Mouse (Mus musculus) CD4-positive helper T cell, adult 2 months (primary cell): ENCODE measurements around the gene Gm8994.
"Not testable (repeated sequence)": the region's sequence is repeated elsewhere in the genome, so short reads cannot be mapped to it uniquely, and the experiment has no call there.

Experiments used
- DNase-seq: peaks from one replicate; pipeline ENCODE4 v3.0.0-alpha.2; 2012; ENCODE audit warnings: low read depth, missing footprints, low spot score

Gene Gm8994

GRCm38 (mm10) chr6:136327239-136327638, at the start of gene Gm8994:
Gm8994 (plus strand) TSS chr6:136327539.
- not testable (repeated sequence) for DNase-seq

- no peak for DNase-seq
These were observed 49.7 kb upstream of the Gm8994 start for GRCm38 (mm10) chr6:136277685-136278084.

DNA sequence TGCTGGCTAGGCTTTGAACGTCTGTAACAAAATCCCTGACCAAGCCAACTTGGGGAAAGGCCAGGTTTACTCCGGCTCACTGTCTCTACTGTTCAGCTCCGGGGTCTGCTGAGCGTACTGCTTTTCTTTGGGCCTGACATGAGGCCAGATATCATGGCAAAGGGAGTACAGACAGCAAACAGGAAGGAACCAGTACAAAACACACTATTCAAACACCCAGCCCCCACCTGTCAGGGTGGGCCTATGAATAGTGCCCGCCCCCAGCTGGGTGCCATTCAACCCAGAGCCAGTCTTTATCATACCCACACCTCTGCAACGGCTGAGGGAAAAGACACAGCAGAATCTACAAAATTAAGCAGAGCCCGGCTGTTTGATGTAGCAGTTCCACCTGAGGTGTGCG, 42.8 kb upstream of the Gm8994 start:
- no peak for DNase-seq

DNA sequence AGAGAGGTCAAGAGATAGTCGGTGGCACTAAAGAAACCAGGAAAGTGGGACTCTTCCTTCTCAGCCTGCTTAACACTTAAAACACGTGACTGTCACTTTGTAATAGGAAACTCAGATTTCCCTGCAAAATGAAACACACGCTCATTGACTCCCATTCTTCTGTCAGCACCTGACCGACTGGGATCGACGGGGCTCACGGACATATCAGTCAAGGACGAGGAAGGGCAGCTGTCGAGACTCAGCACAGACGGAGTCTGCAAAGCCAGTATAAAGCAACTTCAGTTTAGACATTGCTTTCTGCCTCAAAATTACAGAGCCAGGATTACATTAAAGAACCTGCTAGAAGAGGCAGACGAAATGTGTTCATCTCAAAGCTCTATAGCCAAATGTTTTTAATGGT, 41.2 kb upstream of the Gm8994 start:
- no peak for DNase-seq

DNA sequence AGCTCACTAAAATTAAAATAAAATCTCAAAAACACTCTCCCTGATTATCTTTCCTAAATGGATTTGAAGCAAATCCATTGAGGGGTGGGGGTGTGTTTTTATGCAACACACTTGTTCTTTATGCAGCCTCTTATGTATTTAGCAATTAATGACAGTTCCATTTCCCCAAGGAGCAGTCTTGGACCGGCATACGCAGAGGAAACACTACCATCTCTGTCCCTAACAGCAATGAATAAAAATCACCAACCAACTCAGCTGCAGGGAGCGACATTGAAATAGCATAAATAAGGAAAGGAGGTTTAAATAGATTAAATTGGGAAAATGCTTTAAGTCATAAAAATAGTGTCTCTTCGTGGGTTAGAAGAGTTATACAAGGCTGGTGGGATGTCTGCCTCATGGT, 40.8 kb upstream of the Gm8994 start:
- no peak for DNase-seq

DNA sequence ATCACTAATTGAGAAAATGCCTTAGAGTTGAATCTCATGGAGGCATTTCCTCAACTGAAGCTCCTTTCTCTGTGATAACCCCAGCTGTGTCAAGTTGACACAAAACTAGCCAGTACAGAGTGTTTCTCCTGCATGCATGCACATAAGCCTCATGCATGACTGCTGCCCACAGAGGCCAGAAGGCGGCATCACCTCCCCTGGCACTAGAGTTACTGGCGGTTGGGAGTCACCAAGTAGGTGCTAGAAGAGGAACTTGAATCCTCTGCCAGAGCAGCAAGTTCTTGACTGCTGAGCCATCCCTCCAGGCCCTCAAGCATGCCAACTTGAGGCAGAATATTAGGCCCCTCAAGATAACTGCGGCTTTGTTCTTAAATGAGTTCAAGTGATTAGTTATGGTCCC, 35.9 kb upstream of the Gm8994 start:
- no peak for DNase-seq

DNA sequence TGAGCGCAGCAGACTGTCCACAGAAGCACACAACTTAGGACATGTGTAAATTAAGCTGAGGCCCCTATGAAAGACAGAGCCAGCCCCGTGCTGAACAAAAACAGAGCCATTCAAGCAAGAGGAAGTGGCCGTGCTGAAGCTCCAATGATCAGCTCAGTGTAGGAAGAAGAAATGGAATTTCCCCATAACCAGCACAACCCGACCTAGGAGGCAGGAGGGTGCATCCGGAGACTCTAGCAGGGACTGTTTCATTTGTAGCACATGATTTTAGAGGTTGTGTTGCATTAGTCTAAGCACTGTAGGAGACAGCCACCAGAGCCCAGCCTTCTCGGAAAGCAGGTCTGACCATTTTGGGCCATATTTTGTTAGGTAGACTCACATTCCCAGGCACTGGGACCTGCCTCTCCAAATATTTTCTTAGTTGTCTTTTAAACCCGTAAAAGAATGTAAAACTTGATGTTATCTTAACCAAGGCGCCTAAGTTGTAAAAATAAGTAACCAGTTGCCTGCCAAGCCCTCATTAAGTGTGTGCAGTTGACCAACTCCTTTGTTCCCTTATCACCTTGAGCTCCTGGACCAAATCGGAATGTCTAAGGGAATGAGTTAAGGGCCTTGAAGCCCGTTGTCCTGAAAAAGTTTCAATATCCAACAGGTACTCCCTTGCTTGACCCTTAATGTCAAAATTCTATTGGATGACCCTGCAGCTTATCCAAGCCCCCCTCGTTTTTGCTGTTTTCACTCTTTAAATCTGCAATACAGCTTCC, 35.2 kb upstream of the Gm8994 start:
- DNase-seq = no peak

DNA sequence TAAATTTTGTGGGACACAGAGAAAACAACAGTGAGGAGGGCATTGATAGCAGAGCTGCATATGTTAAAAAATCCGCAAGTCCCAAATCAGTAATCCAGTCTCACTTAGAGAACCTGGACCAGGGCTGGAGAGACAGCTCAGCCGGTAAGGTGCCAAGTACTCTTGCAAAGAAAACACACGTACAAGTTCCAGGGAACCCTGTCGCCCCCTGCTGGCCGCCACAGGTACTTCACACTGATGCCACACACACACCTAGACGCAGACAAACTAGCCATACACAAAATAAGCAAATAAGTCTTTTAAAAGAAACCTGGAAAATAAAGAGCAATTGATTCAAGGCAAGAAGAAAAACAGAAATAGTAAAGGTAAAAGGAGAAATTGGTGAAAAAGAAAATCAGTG, 33.6 kb upstream of the Gm8994 start:
- DNase-seq = no peak

GRCm38 (mm10) chr6:136295821-136296220, 31.5 kb upstream of the Gm8994 start:
- DNase-seq = no peak

- DNase-seq = no peak
These were observed 31.1 kb upstream of the Gm8994 start for GRCm38 (mm10) chr6:136296251-136296650.

DNA sequence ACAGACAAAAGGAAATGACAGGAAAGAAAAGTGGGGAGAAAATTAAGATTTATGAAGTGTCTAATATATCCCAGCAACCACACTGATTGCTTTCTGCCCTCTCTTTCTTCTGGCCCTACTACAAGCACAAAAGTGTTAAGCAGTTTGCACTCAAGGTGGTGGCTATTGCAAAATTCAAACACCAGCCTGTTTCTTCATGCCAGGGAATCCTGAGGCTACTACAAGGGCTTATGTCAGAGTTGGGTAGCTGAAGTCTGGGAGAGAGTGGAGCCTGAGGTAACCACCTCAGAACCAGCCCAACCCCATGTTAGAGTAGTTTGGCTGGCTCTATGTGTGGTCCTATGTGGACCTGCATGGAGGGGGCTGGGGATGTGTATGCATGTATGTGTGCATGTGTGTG, 23.8 kb upstream of the Gm8994 start:
- no peak for DNase-seq

GRCm38 (mm10) chr6:136304369-136304988, 22.9 kb upstream of the Gm8994 start:
- no peak for DNase-seq

- DNase-seq = no peak
These were observed 17.9 kb upstream of the Gm8994 start for GRCm38 (mm10) chr6:136309487-136309886.

DNA sequence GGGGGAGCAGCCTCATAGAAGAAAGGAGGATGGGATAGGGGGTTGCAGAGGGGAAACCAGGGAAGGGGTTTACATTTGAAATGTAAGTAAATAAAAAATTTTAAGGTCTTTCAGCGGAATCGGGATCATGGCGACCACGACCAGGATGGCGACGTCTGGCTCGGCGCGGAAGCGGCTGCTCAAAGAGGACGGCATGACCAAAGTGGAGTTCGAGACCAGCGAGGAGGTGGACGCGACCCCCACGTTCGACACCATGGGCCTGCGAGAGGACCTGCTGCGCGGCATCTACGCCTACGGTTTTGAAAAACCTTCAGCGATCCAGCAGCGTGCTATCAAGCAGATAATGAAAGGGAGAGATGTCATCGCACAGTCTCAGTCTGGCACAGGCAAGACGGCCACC, 1.1 kb downstream of the Gm8994 start:
- not testable (repeated sequence) for DNase-seq

DNA sequence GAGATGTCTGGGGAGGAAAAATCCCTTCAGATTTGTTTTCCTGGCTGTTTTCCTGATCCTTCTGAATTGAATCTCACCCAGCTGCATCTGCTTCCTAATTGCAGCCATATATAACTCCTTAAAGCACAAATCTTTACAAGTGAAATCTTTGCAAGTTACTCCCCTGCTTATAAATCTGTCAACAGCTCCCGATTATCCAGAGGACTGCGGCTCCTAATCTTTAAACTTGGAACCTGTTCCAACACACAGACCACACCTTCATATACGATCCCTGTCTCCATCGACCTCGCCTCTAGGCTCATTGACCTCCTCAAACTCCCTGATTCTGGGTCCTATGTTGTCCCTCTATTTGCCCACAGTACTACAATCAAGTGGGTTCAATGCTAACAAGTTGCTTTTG, 13.3 kb downstream of the Gm8994 start:
- no peak for DNase-seq

DNA sequence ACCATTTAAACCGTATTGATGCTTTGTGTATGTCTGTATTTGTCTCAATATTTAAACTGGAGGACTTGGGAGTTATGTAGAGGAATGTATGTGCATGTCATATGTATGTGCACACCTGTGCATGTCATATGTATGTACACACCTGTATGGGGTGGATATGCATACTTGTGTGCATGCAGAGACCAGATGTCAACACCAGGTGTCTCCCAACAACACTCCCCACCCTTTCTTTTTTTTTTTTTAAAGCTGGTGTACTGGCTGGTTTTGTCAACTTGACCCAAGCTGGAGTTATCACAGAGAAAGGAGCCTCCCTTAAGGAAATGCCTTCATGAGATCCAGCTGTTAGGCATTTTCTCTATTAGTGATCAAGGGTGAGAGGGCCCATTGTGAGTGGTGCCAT, 13.8 kb downstream of the Gm8994 start:
- DNase-seq = no peak

DNA sequence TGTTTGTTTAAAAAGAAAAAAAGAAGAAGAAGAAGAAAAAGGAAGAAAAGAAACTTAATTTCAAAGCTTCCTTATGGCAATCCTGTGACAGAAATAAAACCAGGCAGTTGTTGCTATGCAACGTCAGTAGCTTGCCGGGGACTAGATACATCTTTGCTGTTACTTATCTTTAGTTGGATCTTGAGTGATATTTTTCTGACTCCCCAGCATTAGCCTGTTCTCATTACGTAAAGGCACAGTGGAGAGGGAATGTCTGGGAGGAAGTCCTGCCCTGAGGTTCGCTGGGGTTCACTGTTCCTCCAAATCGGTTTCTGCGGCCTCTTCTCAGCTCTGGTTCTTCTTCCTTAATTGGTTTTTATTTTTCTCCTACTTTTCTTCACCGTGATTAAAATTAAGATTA, 16.5 kb downstream of the Gm8994 start:
- DNase-seq = no peak

DNA sequence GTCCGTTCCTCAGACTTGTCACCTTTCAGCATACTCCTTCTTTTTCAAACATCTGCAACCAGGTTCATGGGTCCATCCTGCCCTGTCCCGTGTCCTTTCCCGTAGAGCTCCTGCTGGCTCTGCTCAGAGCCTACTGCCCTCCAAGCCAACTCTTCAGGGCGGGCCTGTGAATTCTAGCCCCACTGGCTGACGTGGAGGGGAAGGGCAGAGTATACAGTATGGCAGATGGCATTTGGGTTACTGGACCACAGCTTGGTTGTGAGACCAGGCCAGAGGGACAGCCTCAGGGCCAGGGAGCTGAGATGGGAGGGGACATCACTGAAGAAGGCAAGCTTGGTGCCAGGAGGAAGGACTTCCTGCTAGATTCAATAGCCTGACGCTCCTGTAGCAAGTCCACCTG, 17.7 kb downstream of the Gm8994 start:
- no peak for DNase-seq

DNA sequence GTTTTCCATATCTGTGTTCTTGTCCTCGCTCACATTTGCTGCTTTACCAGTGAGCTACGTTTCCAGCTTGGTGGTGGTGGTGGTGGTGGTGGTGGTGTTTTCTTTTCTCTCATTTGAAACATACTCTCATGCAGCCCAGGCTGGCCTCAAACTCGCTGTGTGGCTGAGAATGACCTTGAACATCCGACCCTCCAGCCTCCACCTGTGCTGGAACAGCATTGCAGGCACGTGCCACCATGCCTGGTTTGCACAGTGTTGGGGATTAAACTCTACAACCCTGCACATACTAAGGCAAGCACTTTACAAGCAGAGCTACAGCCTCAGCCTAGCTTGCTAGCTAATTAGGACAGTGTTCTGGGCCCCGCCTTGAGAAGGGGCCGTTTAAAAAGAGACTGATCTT, 18.3 kb downstream of the Gm8994 start:
- DNase-seq = no peak

GRCm38 (mm10) chr6:136347053-136347452, 19.7 kb downstream of the Gm8994 start:
- DNase-seq = no peak

GRCm38 (mm10) chr6:136347631-136348030, 20.3 kb downstream of the Gm8994 start:
- DNase-seq = no peak

DNA sequence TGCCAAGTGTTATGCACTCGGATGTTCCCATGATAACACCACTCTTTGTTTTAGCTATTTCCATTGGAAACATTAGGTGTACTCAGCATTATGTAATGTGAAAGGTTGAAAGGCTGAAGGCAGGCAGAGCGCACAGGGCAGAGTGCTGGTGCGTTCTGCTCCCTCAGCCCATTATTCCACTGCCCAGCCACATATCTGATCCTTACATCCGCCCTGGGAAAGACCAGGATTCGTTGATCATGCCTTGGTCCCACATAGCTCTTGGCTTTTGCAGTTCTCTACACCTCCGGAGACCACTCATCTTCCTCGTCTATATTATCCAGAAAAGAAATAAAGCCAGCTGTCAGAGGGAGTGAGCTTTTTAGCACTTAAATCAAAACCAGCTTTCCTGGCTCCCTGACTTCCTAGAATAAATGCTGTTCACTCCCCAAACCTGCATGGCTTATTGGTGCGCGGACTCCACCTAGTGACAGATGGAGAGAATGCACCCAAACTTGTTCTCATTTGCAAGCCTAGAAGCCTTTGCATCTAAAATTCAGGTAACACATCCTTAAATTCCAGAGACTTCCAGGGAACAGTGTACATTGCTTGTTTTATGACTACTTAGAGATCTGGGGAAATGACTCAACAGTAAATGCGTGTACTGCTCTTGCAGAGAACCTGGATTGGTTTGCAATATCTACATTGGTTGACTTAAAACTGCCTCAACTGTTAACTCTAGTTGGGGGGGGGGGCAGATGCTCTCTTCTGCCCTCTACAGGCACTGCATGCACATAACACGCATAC, 26.3 kb downstream of the Gm8994 start:
- DNase-seq = peak; percentile 15

- DNase-seq = no peak
These were observed 31.1 kb downstream of the Gm8994 start for GRCm38 (mm10) chr6:136358471-136358870.
